Mouse (Mus musculus) limb, embryonic 11.5 days (tissue): ENCODE data around the gene Gucd1. TPM values are rescaled to one million over a fixed set of nuclear protein-coding genes. Genes with fewer than 3 reads are reported as not detected.

Experiments used
- ATAC-seq: fragments of 200-750 bp; cut with Nextera tagmentation; 2 replicates; pipeline ENCODE4 v1.8.0; 2017; ENCODE audit warnings: low read depth; ENCODE audit not compliant: insufficient number of reproducible peaks, low FRiP score, low TSS enrichment
- DNase-seq: peaks from one replicate; pipeline ENCODE4 v3.0.0-alpha.2; 2015; ENCODE audit warnings: low spot score
- H3K27ac ChIP-seq: fragments of 300-500 bp; sonication (generic); replicated peaks from 2 replicates; pipeline ENCODE4 v1.5.1; 2014; ENCODE audit warnings: low read depth, mild to moderate bottlenecking, low read length
- H3K27me3 ChIP-seq: fragments of 300-500 bp; sonication (generic); 2 replicates; pipeline ENCODE4 v1.6.1; 2014; ENCODE audit warnings: mild to moderate bottlenecking, low read length, mixed read lengths; ENCODE audit not compliant: control insufficient read depth, insufficient read depth
- H3K36me3 ChIP-seq: fragments of 300-500 bp; sonication (generic); 2 replicates; pipeline ENCODE4 v1.6.1; 2014; ENCODE audit warnings: mild to moderate bottlenecking, low read length, moderate library complexity, mixed read lengths; ENCODE audit not compliant: control insufficient read depth, insufficient read depth
- H3K4me1 ChIP-seq: fragments of 300-500 bp; sonication (generic); 2 replicates; pipeline ENCODE4 v1.6.1; 2014; ENCODE audit warnings: low read length, mixed read lengths; ENCODE audit not compliant: control insufficient read depth, insufficient read depth
- H3K4me2 ChIP-seq: fragments of 300-500 bp; sonication (generic); 2 replicates; pipeline ENCODE4 v1.6.1; 2014; ENCODE audit warnings: low read depth, mild to moderate bottlenecking, moderate library complexity; ENCODE audit not compliant: severe bottlenecking
- H3K4me3 ChIP-seq: fragments of 300-500 bp; sonication (generic); 2 replicates; pipeline ENCODE4 v1.5.1; 2014; ENCODE audit warnings: low read depth, low read length
- H3K9ac ChIP-seq: fragments of 300-500 bp; sonication (generic); 2 replicates; pipeline ENCODE4 v1.6.1; 2014; ENCODE audit warnings: mild to moderate bottlenecking, low read length
- H3K9me3 ChIP-seq: fragments of 300-500 bp; sonication (generic); 2 replicates; pipeline ENCODE4 v1.6.1; 2016; ENCODE audit warnings: low read length; ENCODE audit not compliant: control insufficient read depth
- WGBS: fragments of 180-500 bp; shearing (Covaris S2); extraction: QIAGEN DNeasy Blood & Tissue Kit; methylation state at CpG from one replicate; pipeline ENCODE4 v1.1.7; 2014; 5-methylcytosine and 5-hydroxymethylcytosine counted together
- polyA plus RNA-seq: library from polyadenylated mRNA; unstranded; fragments of >200 nt; fragmentation: Nextera tagmentation; extraction: Ambion mirVana; gene quantifications from 2 replicates; pipeline ENCODE4 v1.2.1, GENCODE M21; 2014

The Gucd1 gene
- polyA plus RNA-seq, 1 experiment from 2014 or later: 36.1 TPM

DNA sequence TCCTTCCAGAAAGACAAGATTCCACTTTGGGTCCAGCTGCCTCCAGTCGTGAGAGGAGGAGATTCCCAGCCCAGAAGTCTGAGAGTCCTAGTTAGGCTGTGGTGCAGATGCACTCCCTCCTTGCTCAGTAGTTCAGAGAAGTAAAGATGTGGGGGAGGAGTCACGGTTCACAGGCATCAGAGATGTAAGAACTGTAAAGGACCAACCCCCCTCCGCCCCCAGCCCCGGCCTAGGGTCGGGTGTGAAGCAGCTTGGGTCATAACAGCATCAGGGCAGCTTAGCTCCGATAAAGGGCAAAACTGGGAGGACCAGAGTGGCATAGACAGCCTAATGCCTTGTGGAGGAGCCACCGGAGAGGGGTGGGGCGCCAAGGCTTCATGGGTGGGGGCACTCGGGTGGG lies 201.3 kb downstream of the Gucd1 start:
- Histone ChIP-seq H3K4me2 (peak overlapping the region; percentile 60), H3K36me3 (peaks cover 2% of the 10 kb centered on the region; the same call in 1 of the 2 replicates), H3K9ac (peak overlapping the region; percentile 35; the same call in 1 of the 2 replicates), H3K9me3 (no peaks in the 10 kb centered on the region), H3K4me3 (peak overlapping the region; percentile 38), H3K4me1 (no peaks in the 10 kb centered on the region), H3K27me3 (peaks cover 32% of the 10 kb centered on the region), H3K27ac (no peak overlapping the region)
- ATAC-seq (no peak; the same call in 1 of the 2 replicates), DNase-seq (peak; percentile 32)
- WGBS: 3% methylated on average over 9 of the region's 9 CpGs

- Histone ChIP-seq H3K27ac (no peak overlapping the region), H3K9me3 (no peaks in the 10 kb centered on the region), H3K4me1 (no peaks in the 10 kb centered on the region), H3K36me3 (peaks cover 2% of the 10 kb centered on the region; the same call in 1 of the 2 replicates), H3K9ac (no peak overlapping the region), H3K27me3 (peaks cover 32% of the 10 kb centered on the region), H3K4me3 (no peak overlapping the region), H3K4me2 (no peak overlapping the region)
- WGBS: 79% methylated on average over 8 of the region's 8 CpGs
- ATAC-seq (no peak), DNase-seq (no peak)
Observed at GRCm38 (mm10) chr10:75315756-75316155, 202.0 kb downstream of the Gucd1 start.

GRCm38 (mm10) chr10:75314190-75314980 lies 203.4 kb downstream of the Gucd1 start:
- WGBS: 81% methylated on average over 6 of the region's 6 CpGs
- Histone ChIP-seq H3K36me3 (peaks cover 8% of the 10 kb centered on the region; the same call in 1 of the 2 replicates), H3K4me1 (no peaks in the 10 kb centered on the region), H3K9ac (no peak overlapping the region), H3K4me3 (no peak overlapping the region), H3K27me3 (peaks cover 32% of the 10 kb centered on the region), H3K4me2 (no peak overlapping the region), H3K27ac (no peak overlapping the region), H3K9me3 (no peaks in the 10 kb centered on the region)
- DNase-seq: peak; percentile 40
- ATAC-seq: 0 out of 2 replicates have a peak, but pooled peaks have one; percentile 37

GRCm38 (mm10) chr10:75312361-75312760 lies 205.4 kb downstream of the Gucd1 start:
- H3K4me2 ChIP-seq: no peak overlapping the region
- no peak for DNase-seq
- H3K9me3 ChIP-seq: no peaks in the 10 kb centered on the region
- H3K27me3 ChIP-seq: peaks cover 16% of the 10 kb centered on the region
- 84% methylated on average over 7 of the region's 7 CpGs for WGBS
- H3K36me3 ChIP-seq: peaks cover 17% of the 10 kb centered on the region; the same call in 1 of the 2 replicates
- H3K4me1 ChIP-seq: no peaks in the 10 kb centered on the region
- no peak overlapping the region for H3K27ac ChIP-seq
- H3K4me3 ChIP-seq: no peak overlapping the region
- no peak for ATAC-seq
- H3K9ac ChIP-seq: no peak overlapping the region

DNA sequence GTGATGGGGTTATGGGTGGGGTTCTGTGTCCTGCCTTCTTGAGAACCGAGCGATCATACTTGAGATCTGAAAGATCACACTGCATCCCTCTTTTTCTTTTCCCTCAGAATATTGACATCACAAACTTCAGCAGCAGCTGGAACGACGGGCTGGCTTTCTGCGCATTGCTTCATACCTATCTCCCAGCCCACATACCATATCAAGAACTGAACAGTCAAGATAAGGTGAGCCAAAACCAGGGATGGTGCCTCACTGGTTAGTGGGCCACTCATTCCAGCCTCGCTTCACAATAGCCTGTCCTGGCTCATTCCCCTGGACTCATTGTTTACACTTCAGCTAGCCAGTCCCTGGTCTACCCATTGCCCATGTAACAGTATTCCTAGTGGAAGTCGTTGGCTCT lies 210.6 kb downstream of the Gucd1 start:
- Histone ChIP-seq H3K27ac (no peak overlapping the region), H3K4me1 (no peaks in the 10 kb centered on the region), H3K36me3 (peaks cover 17% of the 10 kb centered on the region; the same call in 1 of the 2 replicates), H3K9ac (no peak overlapping the region), H3K27me3 (no peaks in the 10 kb centered on the region), H3K4me2 (no peak overlapping the region), H3K4me3 (no peak overlapping the region), H3K9me3 (no peaks in the 10 kb centered on the region)
- ATAC-seq: no peak
- no peak for DNase-seq
- WGBS: 94% methylated on average over 7 of the region's 7 CpGs

DNA sequence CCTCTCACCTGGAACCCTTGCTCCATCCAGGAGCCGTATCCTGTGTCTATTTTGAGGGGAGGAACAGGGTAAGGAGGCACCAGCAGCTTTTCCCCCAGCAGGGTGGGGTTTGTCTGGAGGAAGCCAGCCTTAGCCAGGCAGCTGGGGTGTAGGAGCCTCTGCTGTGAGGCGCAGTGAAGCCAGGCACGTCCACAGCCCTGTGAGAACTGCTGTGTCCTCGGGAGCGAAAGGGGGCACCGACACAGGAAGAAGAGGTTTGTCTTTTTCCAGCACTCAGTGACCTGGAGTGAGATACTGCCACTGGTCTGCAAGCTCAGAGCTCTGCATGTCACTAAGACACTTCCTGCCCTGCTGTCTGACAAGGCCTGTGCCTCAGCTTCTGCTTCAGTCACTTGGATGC lies 213.4 kb downstream of the Gucd1 start:
- peaks cover 9% of the 10 kb centered on the region; the same call in 1 of the 2 replicates for H3K36me3 ChIP-seq
- H3K4me3 ChIP-seq: no peak overlapping the region
- H3K9me3 ChIP-seq: no peaks in the 10 kb centered on the region
- no peak for ATAC-seq
- no peak overlapping the region; the same call in 1 of the 2 replicates for H3K9ac ChIP-seq
- no peak for DNase-seq
- H3K4me2 ChIP-seq: no peak overlapping the region
- no peak overlapping the region for H3K27ac ChIP-seq
- H3K4me1 ChIP-seq: no peaks in the 10 kb centered on the region
- no peaks in the 10 kb centered on the region for H3K27me3 ChIP-seq
- whole genome bisulfite sequencing: 81% methylated on average over 6 of the region's 6 CpGs

DNA sequence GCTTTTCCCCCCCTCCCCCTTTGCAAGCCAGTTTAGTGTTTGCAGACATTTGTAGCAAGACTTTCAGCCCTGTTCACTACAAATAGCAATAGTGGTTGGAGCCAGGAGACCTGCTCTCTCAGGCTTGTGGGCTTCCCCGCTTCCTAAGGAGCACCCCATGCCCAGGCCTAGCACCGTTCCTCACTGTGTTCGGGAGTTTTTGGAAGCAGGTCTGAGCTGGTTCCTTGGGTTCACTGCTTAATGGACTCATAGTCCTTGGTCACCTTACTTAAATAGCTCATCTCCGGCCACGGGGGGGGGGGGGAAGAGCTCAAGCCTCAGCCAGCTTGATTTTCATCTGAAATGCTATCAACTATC lies 213.7 kb downstream of the Gucd1 start:
- H3K4me2 ChIP-seq: no peak overlapping the region
- H3K9ac ChIP-seq: no peak overlapping the region; the same call in 1 of the 2 replicates
- no peak overlapping the region for H3K4me3 ChIP-seq
- no peak for DNase-seq
- peaks cover 9% of the 10 kb centered on the region; the same call in 1 of the 2 replicates for H3K36me3 ChIP-seq
- H3K27me3 ChIP-seq: no peaks in the 10 kb centered on the region
- WGBS: 88% methylated on average over 5 of the region's 5 CpGs
- H3K4me1 ChIP-seq: no peaks in the 10 kb centered on the region
- no peak for ATAC-seq
- H3K27ac ChIP-seq: no peak overlapping the region
- no peaks in the 10 kb centered on the region for H3K9me3 ChIP-seq

- ATAC-seq (no peak), DNase-seq (no peak)
- Histone ChIP-seq H3K4me2 (no peak overlapping the region), H3K4me1 (no peaks in the 10 kb centered on the region), H3K4me3 (no peak overlapping the region), H3K9ac (no peak overlapping the region), H3K27ac (no peak overlapping the region), H3K27me3 (no peaks in the 10 kb centered on the region), H3K9me3 (no peaks in the 10 kb centered on the region), H3K36me3 (peaks cover 9% of the 10 kb centered on the region; the same call in 1 of the 2 replicates)
- 86% methylated on average over 8 of the region's 8 CpGs for WGBS
Observed at GRCm38 (mm10) chr10:75303324-75304048, 214.3 kb downstream of the Gucd1 start.
